Mouse (Mus musculus): Measurements from ENCODE around the gene Mctp2. TPM values are rescaled to one million over a fixed set of nuclear protein-coding genes. Genes with fewer than 3 reads are reported as not detected.

Gene Mctp2
- polyA plus RNA-seq, 1 experiment = 0.34 TPM

GRCm38 (mm10) chr7:72299726-72300125 is 6.7 kb downstream of the Mctp2 start:
- Histone ChIP-seq H3K36me3 (ENCODE audit: control insufficient read depth, insufficient read depth, low read length) (no peaks in the 10 kb centered on the region), H3K27me3 (ENCODE audit: control insufficient read depth, insufficient read depth, low read length) (no peaks in the 10 kb centered on the region), H3K27ac (ENCODE audit: insufficient read depth, low read depth, low read length) (no peak overlapping the region), H3K4me1 (ENCODE audit: control insufficient read depth, insufficient read depth, insufficient read length, low read length) (peaks cover 2% of the 10 kb centered on the region), H3K4me3 (ENCODE audit: low read depth, low read length) (no peak overlapping the region)
- TF ChIP-seq CTCF (IDR thresholded peaks at IDR 0.05; ENCODE audit: extremely low read depth, insufficient read length, insufficient replicate concordance, low read depth, low read length) (no peak), POLR2A (IDR thresholded peaks at IDR 0.05; ENCODE audit: low read depth, low read length) (no peak)
- WGBS = 65% methylated on average over 6 of the region's 6 CpGs

GRCm38 (mm10) chr7:72297013-72297412 is 9.4 kb downstream of the Mctp2 start:
- Histone ChIP-seq H3K27me3 (ENCODE audit: control insufficient read depth, insufficient read depth, low read length) (no peaks in the 10 kb centered on the region), H3K4me3 (ENCODE audit: low read depth, low read length) (no peak overlapping the region), H3K4me1 (ENCODE audit: control insufficient read depth, insufficient read depth, insufficient read length, low read length) (peaks cover 7% of the 10 kb centered on the region), H3K36me3 (ENCODE audit: control insufficient read depth, insufficient read depth, low read length) (no peaks in the 10 kb centered on the region), H3K27ac (ENCODE audit: insufficient read depth, low read depth, low read length) (no peak overlapping the region)
- TF ChIP-seq CTCF (IDR thresholded peaks at IDR 0.05; ENCODE audit: extremely low read depth, insufficient read length, insufficient replicate concordance, low read depth, low read length) (no peak), POLR2A (IDR thresholded peaks at IDR 0.05; ENCODE audit: low read depth, low read length) (no peak)
- WGBS = 85% methylated on average over 5 of the region's 5 CpGs

- 86% methylated on average over 2 of the region's 2 CpGs for WGBS
These were observed 10.2 kb downstream of the Mctp2 start for GRCm38 (mm10) chr7:72296171-72296570.

GRCm38 (mm10) chr7:72294886-72295285 is 11.5 kb downstream of the Mctp2 start:
- Histone ChIP-seq H3K27me3 (ENCODE audit: control insufficient read depth, insufficient read depth, low read length) (no peaks in the 10 kb centered on the region), H3K4me3 (ENCODE audit: low read depth, low read length) (no peak overlapping the region), H3K36me3 (ENCODE audit: control insufficient read depth, insufficient read depth, low read length) (no peaks in the 10 kb centered on the region), H3K27ac (ENCODE audit: insufficient read depth, low read depth, low read length) (no peak overlapping the region), H3K4me1 (ENCODE audit: control insufficient read depth, insufficient read depth, insufficient read length, low read length) (peaks cover 7% of the 10 kb centered on the region)
- TF ChIP-seq CTCF (IDR thresholded peaks at IDR 0.05; ENCODE audit: extremely low read depth, insufficient read length, insufficient replicate concordance, low read depth, low read length) = no peak
- no peak for TF ChIP-seq POLR2A (IDR thresholded peaks at IDR 0.05; ENCODE audit: low read depth, low read length)
- 68% methylated on average over 2 of the region's 2 CpGs for WGBS

More at GRCm38 (mm10) chr7:72296171-72296570, 10.2 kb downstream of the Mctp2 start:
- Histone ChIP-seq H3K27ac (ENCODE audit: insufficient read depth, low read depth, low read length) (no peak overlapping the region), H3K36me3 (ENCODE audit: control insufficient read depth, insufficient read depth, low read length) (no peaks in the 10 kb centered on the region), H3K27me3 (ENCODE audit: control insufficient read depth, insufficient read depth, low read length) (no peaks in the 10 kb centered on the region), H3K4me3 (ENCODE audit: low read depth, low read length) (no peak overlapping the region), H3K4me1 (ENCODE audit: control insufficient read depth, insufficient read depth, insufficient read length, low read length) (peaks cover 7% of the 10 kb centered on the region)
- TF ChIP-seq CTCF (IDR thresholded peaks at IDR 0.05; ENCODE audit: extremely low read depth, insufficient read length, insufficient replicate concordance, low read depth, low read length) = no peak
- no peak for TF ChIP-seq POLR2A (IDR thresholded peaks at IDR 0.05; ENCODE audit: low read depth, low read length)

GRCm38 (mm10) chr7:72293784-72294538 is 12.4 kb downstream of the Mctp2 start:
- Histone ChIP-seq H3K27me3 (ENCODE audit: control insufficient read depth, insufficient read depth, low read length) (no peaks in the 10 kb centered on the region), H3K27ac (ENCODE audit: insufficient read depth, low read depth, low read length) (no peak overlapping the region), H3K4me3 (ENCODE audit: low read depth, low read length) (no peak overlapping the region), H3K36me3 (ENCODE audit: control insufficient read depth, insufficient read depth, low read length) (no peaks in the 10 kb centered on the region), H3K4me1 (ENCODE audit: control insufficient read depth, insufficient read depth, insufficient read length, low read length) (peaks cover 5% of the 10 kb centered on the region; the same call in 1 of the 2 replicates)
- TF ChIP-seq POLR2A (IDR thresholded peaks at IDR 0.05; ENCODE audit: low read depth, low read length) = no peak
- no peak for TF ChIP-seq CTCF (IDR thresholded peaks at IDR 0.05; ENCODE audit: extremely low read depth, insufficient read length, insufficient replicate concordance, low read depth, low read length)
- WGBS = 80% methylated on average over 4 of the region's 4 CpGs

GRCm38 (mm10) chr7:72292232-72292913 is 14.0 kb downstream of the Mctp2 start:
- H3K4me3 ChIP-seq (ENCODE audit: low read depth, low read length) = no peak overlapping the region
- TF ChIP-seq CTCF (IDR thresholded peaks at IDR 0.05; ENCODE audit: extremely low read depth, insufficient read length, insufficient replicate concordance, low read depth, low read length) = no peak
- no peak for TF ChIP-seq POLR2A (IDR thresholded peaks at IDR 0.05; ENCODE audit: low read depth, low read length)
- H3K4me1 ChIP-seq (ENCODE audit: control insufficient read depth, insufficient read depth, insufficient read length, low read length) = peaks cover 5% of the 10 kb centered on the region; the same call in 1 of the 2 replicates
- no peaks in the 10 kb centered on the region for H3K36me3 ChIP-seq (ENCODE audit: control insufficient read depth, insufficient read depth, low read length)
- peak overlapping the region; percentile 29; the same call in 1 of the 2 replicates for H3K27ac ChIP-seq (ENCODE audit: insufficient read depth, low read depth, low read length)
- no peaks in the 10 kb centered on the region for H3K27me3 ChIP-seq (ENCODE audit: control insufficient read depth, insufficient read depth, low read length)
- WGBS = 33% methylated on average over 8 of the region's 8 CpGs

- Histone ChIP-seq H3K27ac (ENCODE audit: insufficient read depth, low read depth, low read length) (no peak overlapping the region), H3K27me3 (ENCODE audit: control insufficient read depth, insufficient read depth, low read length) (no peaks in the 10 kb centered on the region), H3K36me3 (ENCODE audit: control insufficient read depth, insufficient read depth, low read length) (no peaks in the 10 kb centered on the region), H3K4me1 (ENCODE audit: control insufficient read depth, insufficient read depth, insufficient read length, low read length) (peaks cover 3% of the 10 kb centered on the region; the same call in 1 of the 2 replicates), H3K4me3 (ENCODE audit: low read depth, low read length) (no peak overlapping the region)
- TF ChIP-seq POLR2A (IDR thresholded peaks at IDR 0.05; ENCODE audit: low read depth, low read length) = no peak
- TF ChIP-seq CTCF (IDR thresholded peaks at IDR 0.05; ENCODE audit: extremely low read depth, insufficient read length, insufficient replicate concordance, low read depth, low read length) = no peak
- 36% methylated on average over 3 of the region's 3 CpGs for WGBS
These were observed 25.7 kb downstream of the Mctp2 start for GRCm38 (mm10) chr7:72280721-72281120.
